Mouse (Mus musculus) limb, embryonic 13.5 days (tissue): ENCODE measurements at regions not wholly inside any gene's neighbourhood (a gene's known extent, or its start where the extent isn't known, plus 50 kb on each side); places are given as distances from the start of the nearest gene placed in this dataset.

Source experiments
- ATAC-seq: fragments of 200-750 bp; cut with Nextera tagmentation; 2 replicates; pipeline ENCODE4 v1.8.0; 2017; ENCODE audit warnings: low read depth, moderate number of reproducible peaks, moderate TSS enrichment; ENCODE audit not compliant: low FRiP score
- H3K27ac ChIP-seq: fragments of 300-500 bp; sonication (generic); 2 replicates; pipeline ENCODE4 v1.5.1; 2015; ENCODE audit warnings: inconsistent platforms, mild to moderate bottlenecking, moderate library complexity
- H3K27me3 ChIP-seq: fragments of 300-500 bp; sonication (generic); 2 replicates; pipeline ENCODE4 v1.6.1; 2015; ENCODE audit warnings: mild to moderate bottlenecking, inconsistent platforms
- H3K36me3 ChIP-seq: fragments of 300-500 bp; sonication (generic); 2 replicates; pipeline ENCODE4 v1.6.1; 2015; ENCODE audit warnings: inconsistent platforms, mild to moderate bottlenecking, moderate library complexity
- H3K4me1 ChIP-seq: fragments of 300-500 bp; sonication (generic); 2 replicates; pipeline ENCODE4 v1.6.1; 2015; ENCODE audit warnings: inconsistent platforms
- H3K4me2 ChIP-seq: fragments of 300-500 bp; sonication (generic); replicated peaks from 2 replicates; pipeline ENCODE4 v1.6.1; 2015; ENCODE audit warnings: inconsistent platforms, mild to moderate bottlenecking, moderate library complexity
- H3K4me3 ChIP-seq: fragments of 300-500 bp; sonication (generic); 2 replicates; pipeline ENCODE4 v1.5.1; 2015; ENCODE audit warnings: moderate library complexity, mild to moderate bottlenecking, inconsistent platforms
- H3K9ac ChIP-seq: fragments of 300-500 bp; sonication (generic); 2 replicates; pipeline ENCODE4 v1.6.1; 2015; ENCODE audit warnings: mild to moderate bottlenecking, inconsistent platforms
- H3K9me3 ChIP-seq: fragments of 300-500 bp; sonication (generic); 2 replicates; pipeline ENCODE4 v1.6.1; 2016; ENCODE audit warnings: inconsistent platforms
- WGBS: fragments of 180-500 bp; shearing (Covaris S2); methylation state at CpG from one replicate; pipeline ENCODE4 v1.1.7; 2015; 5-methylcytosine and 5-hydroxymethylcytosine counted together

DNA sequence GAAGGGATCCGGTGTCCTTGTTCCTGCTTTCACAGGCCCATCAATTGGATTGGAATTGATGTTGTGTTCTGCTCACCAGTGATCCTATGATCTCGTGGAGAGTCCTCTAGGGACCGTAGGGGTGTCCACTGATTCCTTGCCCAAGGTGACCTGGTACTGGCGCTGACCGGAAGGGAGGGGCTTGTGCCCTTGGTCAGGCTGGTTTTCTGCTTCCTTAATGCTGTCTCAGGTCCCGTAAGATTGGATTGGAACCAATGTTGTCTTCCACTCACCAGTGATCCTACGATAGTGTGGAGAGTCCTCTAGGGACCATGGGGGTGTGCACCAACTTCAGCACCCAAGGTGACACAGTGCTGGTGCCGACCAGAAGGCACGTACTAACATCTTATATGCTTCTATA lies 324.9 kb upstream of the Ptchd4 start:
- ATAC-seq, result no peak
- 90% methylated on average over 9 of the region's 9 CpGs for WGBS
- H3K9me3 ChIP-seq, result no peaks in the 10 kb centered on the region
- no peak overlapping the region for H3K9ac ChIP-seq
- no peak overlapping the region for H3K4me2 ChIP-seq
- H3K4me1 ChIP-seq, result peaks cover 5% of the 10 kb centered on the region; the same call in 1 of the 2 replicates
- no peaks in the 10 kb centered on the region for H3K27me3 ChIP-seq
- H3K27ac ChIP-seq, result no peak overlapping the region
- no peaks in the 10 kb centered on the region for H3K36me3 ChIP-seq
- no peak overlapping the region for H3K4me3 ChIP-seq

- H3K9me3 ChIP-seq, result no peaks in the 10 kb centered on the region
- H3K36me3 ChIP-seq, result no peaks in the 10 kb centered on the region
- H3K27me3 ChIP-seq, result no peaks in the 10 kb centered on the region
- no peak overlapping the region for H3K4me2 ChIP-seq
- H3K4me3 ChIP-seq, result no peak overlapping the region
- no peaks in the 10 kb centered on the region for H3K4me1 ChIP-seq
- ATAC-seq, result no peak
- no peak overlapping the region for H3K9ac ChIP-seq
- H3K27ac ChIP-seq, result no peak overlapping the region
Observed at GRCm38 (mm10) chr17:42008415-42008814, 307.3 kb upstream of the Ptchd4 start.

GRCm38 (mm10) chr17:42024295-42024694 lies 291.5 kb upstream of the Ptchd4 start:
- no peak overlapping the region for H3K27ac ChIP-seq
- H3K36me3 ChIP-seq, result no peaks in the 10 kb centered on the region
- ATAC-seq, result no peak; the same call in 1 of the 2 replicates
- no peak overlapping the region for H3K4me3 ChIP-seq
- H3K4me2 ChIP-seq, result no peak overlapping the region
- WGBS, result 85% methylated on average over 2 of the region's 2 CpGs
- no peak overlapping the region for H3K9ac ChIP-seq
- no peaks in the 10 kb centered on the region for H3K9me3 ChIP-seq
- H3K4me1 ChIP-seq, result no peaks in the 10 kb centered on the region
- H3K27me3 ChIP-seq, result no peaks in the 10 kb centered on the region

GRCm38 (mm10) chr17:42027253-42027652 lies 288.5 kb upstream of the Ptchd4 start:
- H3K9me3 ChIP-seq, result no peaks in the 10 kb centered on the region
- no peak for ATAC-seq
- H3K27me3 ChIP-seq, result no peaks in the 10 kb centered on the region
- H3K4me2 ChIP-seq, result no peak overlapping the region
- H3K36me3 ChIP-seq, result no peaks in the 10 kb centered on the region
- H3K4me3 ChIP-seq, result no peak overlapping the region
- H3K9ac ChIP-seq, result no peak overlapping the region
- no peak overlapping the region for H3K27ac ChIP-seq
- no peaks in the 10 kb centered on the region for H3K4me1 ChIP-seq

DNA sequence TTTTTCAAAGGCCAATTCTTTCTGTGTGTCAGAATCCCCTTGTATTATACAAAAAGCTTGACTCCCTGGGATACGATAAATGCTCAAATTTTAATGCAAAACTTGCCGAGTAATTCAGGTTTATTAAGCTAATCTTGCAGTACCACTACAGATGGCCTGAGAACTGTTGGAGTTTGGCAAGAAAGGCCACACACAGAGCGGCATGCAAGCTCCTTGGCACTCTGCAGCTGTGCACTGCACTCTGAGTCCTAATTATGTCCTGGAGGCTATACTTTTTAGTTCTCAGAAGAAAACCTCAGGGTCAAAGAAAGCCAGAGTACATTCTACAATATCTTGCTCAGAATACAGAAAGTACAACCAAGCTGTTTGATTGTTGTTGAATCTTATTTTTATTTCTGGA lies 286.3 kb upstream of the Ptchd4 start:
- WGBS, result 34% methylated on average over 3 of the region's 3 CpGs
- H3K27me3 ChIP-seq, result no peaks in the 10 kb centered on the region
- H3K36me3 ChIP-seq, result no peaks in the 10 kb centered on the region
- H3K4me3 ChIP-seq, result no peak overlapping the region
- ATAC-seq, result no peak
- no peak overlapping the region for H3K9ac ChIP-seq
- H3K4me1 ChIP-seq, result no peaks in the 10 kb centered on the region
- H3K4me2 ChIP-seq, result no peak overlapping the region
- H3K9me3 ChIP-seq, result no peaks in the 10 kb centered on the region
- no peak overlapping the region for H3K27ac ChIP-seq

- H3K9me3 ChIP-seq, result no peaks in the 10 kb centered on the region
- H3K4me3 ChIP-seq, result no peak overlapping the region
- no peaks in the 10 kb centered on the region for H3K4me1 ChIP-seq
- no peaks in the 10 kb centered on the region for H3K27me3 ChIP-seq
- H3K36me3 ChIP-seq, result no peaks in the 10 kb centered on the region
- H3K27ac ChIP-seq, result no peak overlapping the region
- no peak overlapping the region for H3K9ac ChIP-seq
- no peak overlapping the region for H3K4me2 ChIP-seq
- no peak for ATAC-seq
- WGBS, result 91% methylated on average over 2 of the region's 2 CpGs
Observed at GRCm38 (mm10) chr17:42037089-42037488, 278.7 kb upstream of the Ptchd4 start.

DNA sequence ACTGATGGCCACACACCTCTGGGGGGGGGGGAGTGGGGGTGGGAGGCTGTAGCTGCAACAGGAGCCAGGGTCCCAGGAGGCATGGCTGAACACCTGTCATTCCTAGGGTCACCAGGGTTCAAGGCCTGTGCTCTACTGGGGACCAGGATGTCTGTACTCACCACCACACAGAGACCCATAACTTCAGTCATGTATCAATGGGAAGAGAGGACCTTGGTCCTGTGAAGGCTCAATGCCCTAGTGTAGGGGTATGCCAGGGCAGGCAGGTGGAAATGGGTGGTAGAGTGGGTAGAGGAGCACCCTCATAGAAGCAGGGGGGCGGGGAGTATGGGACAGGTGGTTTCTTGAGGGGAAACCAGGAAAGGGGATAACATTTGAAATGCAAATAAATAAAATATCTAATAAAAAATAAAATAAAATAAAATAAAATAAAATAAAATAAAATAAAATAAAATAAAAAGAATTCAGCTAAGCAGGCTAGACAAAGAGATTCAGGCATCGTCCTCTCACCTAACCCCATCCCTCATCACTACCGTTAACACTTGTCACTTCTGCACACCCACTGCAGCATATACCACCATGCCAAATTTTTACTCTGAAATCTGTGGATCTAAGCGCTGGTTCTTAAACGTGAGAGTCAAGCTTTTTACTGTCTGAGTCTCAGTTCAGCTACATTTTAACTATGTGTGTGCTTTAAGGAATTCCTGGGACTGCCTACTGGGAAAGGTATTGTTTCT lies 265.8 kb upstream of the Ptchd4 start:
- no peak overlapping the region for H3K9ac ChIP-seq
- no peak overlapping the region for H3K4me3 ChIP-seq
- H3K27me3 ChIP-seq, result no peaks in the 10 kb centered on the region
- H3K4me1 ChIP-seq, result no peaks in the 10 kb centered on the region
- no peak overlapping the region for H3K4me2 ChIP-seq
- H3K27ac ChIP-seq, result no peak overlapping the region
- no peaks in the 10 kb centered on the region for H3K36me3 ChIP-seq
- ATAC-seq, result no peak
- WGBS, result 74% methylated on average over 5 of the region's 5 CpGs
- H3K9me3 ChIP-seq, result no peaks in the 10 kb centered on the region

DNA sequence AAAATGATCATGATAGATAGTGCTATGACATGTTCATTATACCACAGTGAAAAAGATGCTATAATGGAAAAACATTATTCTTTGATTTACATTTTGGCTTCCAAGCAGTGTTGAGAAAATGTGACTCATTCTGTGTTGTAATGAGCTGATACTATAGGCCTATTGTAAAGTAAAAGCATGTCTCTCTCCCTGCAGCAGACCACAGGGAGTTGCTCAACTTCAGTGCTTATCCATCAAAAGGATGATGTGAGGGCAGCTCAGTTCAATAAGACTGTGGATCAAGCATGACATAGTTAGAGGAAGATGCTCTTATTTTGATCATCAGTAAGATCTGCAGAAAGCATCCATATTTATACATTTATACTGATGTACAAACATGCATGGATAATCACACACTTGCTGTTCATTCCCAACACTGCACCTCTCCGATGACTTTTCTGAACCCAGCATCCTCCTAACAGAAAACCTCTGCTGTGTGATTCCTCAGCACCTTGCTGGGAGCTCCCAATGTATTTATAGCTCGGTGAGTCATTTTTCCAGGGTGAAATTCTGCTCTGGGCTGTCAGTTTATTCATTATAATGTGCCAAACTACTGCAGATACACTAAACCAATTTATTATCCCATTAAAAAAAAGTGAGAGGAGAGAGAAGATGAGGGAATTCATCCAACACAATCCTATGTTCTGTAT lies 224.8 kb upstream of the Ptchd4 start:
- Histone ChIP-seq H3K4me1 (no peaks in the 10 kb centered on the region), H3K4me2 (no peak overlapping the region), H3K9ac (no peak overlapping the region), H3K4me3 (no peak overlapping the region), H3K27ac (no peak overlapping the region), H3K9me3 (no peaks in the 10 kb centered on the region), H3K36me3 (no peaks in the 10 kb centered on the region), H3K27me3 (no peaks in the 10 kb centered on the region)
- 80% methylated on average over 2 of the region's 2 CpGs for WGBS
- no peak for ATAC-seq

- Histone ChIP-seq H3K9ac (no peak overlapping the region), H3K4me3 (no peak overlapping the region), H3K27ac (no peak overlapping the region), H3K4me2 (no peak overlapping the region), H3K36me3 (no peaks in the 10 kb centered on the region), H3K27me3 (no peaks in the 10 kb centered on the region), H3K4me1 (no peaks in the 10 kb centered on the region), H3K9me3 (no peaks in the 10 kb centered on the region)
- no peak for ATAC-seq
- WGBS, result 62% methylated on average over 1 of the region's 1 CpGs
Observed at GRCm38 (mm10) chr17:42113684-42114083, 202.1 kb upstream of the Ptchd4 start.

DNA sequence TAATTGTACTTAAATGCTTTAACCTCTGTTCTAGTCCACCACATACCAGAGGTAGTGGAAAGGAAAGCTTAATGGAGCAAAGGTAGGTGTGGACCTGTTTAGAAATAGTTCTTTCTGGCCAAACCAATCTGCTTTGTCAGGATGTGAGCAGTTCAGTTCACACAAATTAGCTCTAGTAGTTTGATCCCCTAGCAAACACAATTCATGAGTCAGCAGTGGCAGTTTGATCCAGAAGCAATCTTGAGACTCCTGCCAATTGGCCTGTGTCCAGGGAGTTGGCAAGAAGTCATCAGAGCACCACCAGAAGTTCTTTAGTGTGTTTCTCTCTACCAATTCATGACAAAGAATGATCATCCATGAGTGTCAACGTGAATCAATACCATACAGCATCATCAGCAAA lies 195.0 kb upstream of the Ptchd4 start:
- Histone ChIP-seq H3K4me1 (no peaks in the 10 kb centered on the region), H3K9me3 (no peaks in the 10 kb centered on the region), H3K27ac (no peak overlapping the region), H3K36me3 (no peaks in the 10 kb centered on the region), H3K4me2 (no peak overlapping the region), H3K27me3 (no peaks in the 10 kb centered on the region), H3K9ac (no peak overlapping the region), H3K4me3 (no peak overlapping the region)
- 91% methylated on average over 1 of the region's 1 CpGs for WGBS
- ATAC-seq, result no peak

GRCm38 (mm10) chr17:42126488-42127237 lies 189.1 kb upstream of the Ptchd4 start:
- ATAC-seq, result peak; percentile 91
- H3K9me3 ChIP-seq, result no peaks in the 10 kb centered on the region
- H3K27me3 ChIP-seq, result no peaks in the 10 kb centered on the region
- 53% methylated on average over 9 of the region's 9 CpGs for WGBS
- H3K4me1 ChIP-seq, result no peaks in the 10 kb centered on the region
- no peak overlapping the region for H3K9ac ChIP-seq
- no peaks in the 10 kb centered on the region for H3K36me3 ChIP-seq
- no peak overlapping the region for H3K4me2 ChIP-seq
- H3K4me3 ChIP-seq, result no peak overlapping the region
- H3K27ac ChIP-seq, result no peak overlapping the region

- Histone ChIP-seq H3K9ac (no peak overlapping the region), H3K36me3 (no peaks in the 10 kb centered on the region), H3K27ac (no peak overlapping the region), H3K9me3 (no peaks in the 10 kb centered on the region), H3K27me3 (no peaks in the 10 kb centered on the region), H3K4me1 (no peaks in the 10 kb centered on the region), H3K4me3 (no peak overlapping the region), H3K4me2 (no peak overlapping the region)
- ATAC-seq, result peak; percentile 87
- 67% methylated on average over 1 of the region's 1 CpGs for WGBS
Observed at GRCm38 (mm10) chr17:42169391-42170018, 146.2 kb upstream of the Ptchd4 start.
